Mouse (Mus musculus): Measurements from ENCODE around the gene Gm43064. TPM values are rescaled to one million over a fixed set of nuclear protein-coding genes. Genes with fewer than 3 reads are reported as not detected.
"Not testable (repeated sequence)": the region's sequence is repeated elsewhere in the genome, so short reads cannot be mapped to it uniquely, and the experiment has no call there.

The Gm43064 gene
- polyA plus RNA-seq, 1 experiment from 2014 or later, result 0.64 TPM

DNA sequence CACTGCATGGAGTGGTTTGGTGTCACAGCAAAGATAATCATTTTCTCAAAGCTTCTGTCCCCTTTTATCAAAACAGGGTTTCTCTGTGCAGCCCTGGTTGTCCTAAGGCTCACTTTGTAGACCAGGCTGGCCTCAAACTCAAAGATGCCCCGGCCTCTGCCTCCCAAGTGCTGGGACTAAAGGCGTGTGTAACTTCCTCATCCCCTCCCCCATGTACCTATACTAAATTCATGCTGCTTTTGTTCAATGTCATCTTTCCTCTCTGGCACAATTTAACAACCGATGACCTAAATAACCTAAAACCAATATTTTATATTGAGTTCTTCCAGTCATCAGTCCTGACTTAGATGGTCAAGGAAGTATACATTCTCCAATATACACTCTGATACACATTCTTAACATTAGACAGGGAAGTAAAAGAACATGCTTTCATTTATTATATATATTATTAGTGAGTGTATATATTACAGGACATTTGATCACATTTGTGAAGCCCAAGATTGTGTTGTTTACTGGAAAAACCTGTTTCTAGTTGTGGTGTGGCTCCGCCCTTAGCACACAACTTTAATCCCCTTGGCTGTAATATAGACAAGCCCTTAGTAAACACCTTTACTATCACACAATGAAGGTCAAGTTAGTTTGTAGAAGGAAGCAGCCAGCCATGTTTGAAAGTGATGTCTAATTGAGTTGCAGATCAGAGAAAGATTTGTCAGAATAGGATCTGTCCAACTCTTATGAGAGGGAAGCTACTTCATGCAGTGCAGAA lies 26.3 kb upstream of the Gm43064 start:
- Histone ChIP-seq H3K9ac (no peak overlapping the region), H3K4me1 (peaks cover 8% of the 10 kb centered on the region; the same call in 1 of the 2 replicates), H3K27me3 (no peaks in the 10 kb centered on the region), H3K9me3 (no peaks in the 10 kb centered on the region), H3K27ac (no peak overlapping the region), H3K36me3 (peaks cover 1% of the 10 kb centered on the region; the same call in 1 of the 2 replicates), H3K4me3 (no peak overlapping the region), H3K4me2 (no peak overlapping the region)
- WGBS, result 83% methylated on average over 4 of the region's 4 CpGs
- ATAC-seq (ENCODE audit: insufficient number of reproducible peaks, low FRiP score, low TSS enrichment, low read depth), result no peak

DNA sequence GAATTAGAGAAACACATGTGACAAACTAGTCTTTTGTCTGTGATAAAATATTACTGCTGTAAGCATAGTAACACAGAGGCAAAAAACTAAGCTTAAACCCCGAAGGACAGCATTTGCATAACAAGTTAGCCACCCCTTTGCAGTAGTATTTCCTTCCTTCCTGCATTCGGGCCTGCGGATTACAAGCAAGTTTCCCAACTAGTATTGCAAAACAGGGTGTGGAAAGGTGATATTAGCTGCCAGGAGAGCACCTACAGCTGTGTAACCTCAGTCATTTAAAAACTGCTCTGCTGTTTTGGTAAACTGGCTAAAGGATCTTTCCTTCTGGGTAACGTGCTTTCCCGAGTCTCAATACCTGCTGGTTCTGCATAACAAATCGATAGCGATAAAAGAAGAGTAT lies 22.1 kb upstream of the Gm43064 start:
- Histone ChIP-seq H3K4me2 (no peak overlapping the region), H3K27me3 (no peaks in the 10 kb centered on the region), H3K4me3 (no peak overlapping the region), H3K27ac (0 out of 2 replicates have a peak overlapping the region, but pooled peaks have one; percentile 1), H3K9me3 (no peaks in the 10 kb centered on the region), H3K9ac (no peak overlapping the region), H3K4me1 (peaks cover 20% of the 10 kb centered on the region; the same call in 1 of the 2 replicates), H3K36me3 (no peaks in the 10 kb centered on the region)
- no peak for ATAC-seq (ENCODE audit: insufficient number of reproducible peaks, low FRiP score, low TSS enrichment, low read depth)
- 63% methylated on average over 7 of the region's 7 CpGs for WGBS

DNA sequence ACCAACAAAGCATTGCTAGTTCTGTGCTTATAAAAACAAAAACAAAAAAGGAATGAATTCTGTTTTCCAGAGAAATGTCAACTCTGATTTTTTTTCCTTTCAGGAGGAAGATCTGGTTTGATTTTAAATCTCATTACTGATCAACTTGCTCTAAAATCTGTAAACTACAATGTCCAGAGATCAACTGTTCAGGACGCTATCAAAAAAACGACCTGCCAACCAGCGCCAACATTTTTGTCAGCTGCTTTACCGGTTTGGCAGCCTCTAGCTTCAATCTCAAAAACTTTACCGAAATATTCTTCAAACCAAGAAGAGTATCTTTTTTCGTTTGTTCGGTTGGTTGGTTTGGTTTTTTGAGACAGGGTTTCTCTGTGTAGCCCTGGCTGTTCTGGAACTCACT lies 20.3 kb upstream of the Gm43064 start:
- Histone ChIP-seq H3K4me1 (peaks cover 19% of the 10 kb centered on the region; the same call in 1 of the 2 replicates), H3K27ac (no peak overlapping the region), H3K4me3 (no peak overlapping the region), H3K9ac (no peak overlapping the region), H3K4me2 (peak overlapping the region; percentile 65; the same call in 1 of the 2 replicates), H3K9me3 (no peaks in the 10 kb centered on the region), H3K27me3 (no peaks in the 10 kb centered on the region), H3K36me3 (no peaks in the 10 kb centered on the region)
- ATAC-seq (ENCODE audit: insufficient number of reproducible peaks, low FRiP score, low TSS enrichment, low read depth), result no peak
- WGBS, result 63% methylated on average over 7 of the region's 7 CpGs

DNA sequence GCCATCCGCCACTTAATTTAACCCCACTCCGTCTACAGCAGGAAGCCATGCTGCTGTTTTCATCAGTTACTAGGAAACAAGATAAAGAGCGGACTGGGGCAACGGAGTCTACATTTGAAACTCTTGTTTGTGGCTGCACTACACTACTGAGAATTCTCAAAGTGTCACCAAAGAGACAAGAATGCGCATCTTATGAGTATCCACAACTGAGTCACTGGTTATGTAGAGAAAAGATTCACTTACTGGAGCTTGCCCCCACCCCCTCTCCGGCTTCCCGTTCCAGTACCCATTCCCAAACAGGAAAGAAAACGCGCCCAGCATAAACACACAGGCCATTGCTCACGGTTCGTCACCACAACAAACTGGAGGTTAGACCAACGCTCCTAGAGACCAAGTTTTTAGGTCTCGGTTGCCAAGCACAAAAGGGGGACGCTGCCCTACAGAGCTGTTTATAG lies 19.5 kb upstream of the Gm43064 start:
- Histone ChIP-seq H3K36me3 (no peaks in the 10 kb centered on the region), H3K27me3 (no peaks in the 10 kb centered on the region), H3K4me3 (peak overlapping the region; percentile 98), H3K9me3 (no peaks in the 10 kb centered on the region), H3K4me1 (peaks cover 18% of the 10 kb centered on the region; the same call in 1 of the 2 replicates), H3K9ac (peak overlapping the region; percentile 91), H3K4me2 (peak overlapping the region; percentile 65), H3K27ac (peak overlapping the region; percentile 92)
- ATAC-seq (ENCODE audit: insufficient number of reproducible peaks, low FRiP score, low TSS enrichment, low read depth), result no peak
- 2% methylated on average over 14 of the region's 14 CpGs for WGBS

DNA sequence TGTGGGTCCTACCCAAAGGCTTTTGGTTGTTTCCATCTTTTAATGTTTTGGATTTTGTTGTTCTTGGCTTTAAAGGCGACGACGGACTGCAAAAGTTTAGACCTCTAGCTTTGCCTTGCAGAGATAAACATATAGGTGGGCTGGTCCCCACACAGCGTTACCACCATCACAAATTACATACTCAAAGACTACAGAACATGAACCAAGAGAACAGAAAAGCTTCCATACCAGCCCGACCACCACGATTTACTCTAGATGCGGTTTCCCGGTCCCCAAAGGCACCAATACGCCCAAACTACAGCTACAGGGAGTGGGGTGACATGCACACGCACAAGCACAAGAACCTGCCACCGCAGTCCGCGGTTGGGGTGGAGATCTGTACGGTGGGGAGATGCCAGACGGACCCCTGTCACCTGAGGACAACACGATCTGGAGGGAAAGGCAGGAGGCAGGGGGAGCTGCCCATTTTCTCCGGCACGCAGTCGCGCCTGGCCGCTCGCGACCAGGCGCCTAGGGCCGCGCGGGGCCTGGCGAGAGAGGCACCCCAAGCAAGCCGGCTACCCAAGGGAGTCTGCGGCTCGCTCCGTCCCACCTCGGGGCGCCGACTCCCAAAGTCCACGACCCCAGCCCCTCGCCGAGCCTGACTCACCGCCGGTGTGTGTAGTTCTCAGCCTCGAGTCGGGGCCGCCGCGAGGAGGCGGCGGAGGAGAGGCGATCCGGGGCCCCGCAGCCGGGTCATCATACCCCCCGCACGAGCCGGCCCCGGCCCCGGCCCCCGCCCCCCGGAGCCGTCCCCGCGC lies 18.8 kb upstream of the Gm43064 start:
- H3K9ac ChIP-seq, result peak overlapping the region; percentile 91
- peak overlapping the region; percentile 98 for H3K4me3 ChIP-seq
- H3K4me1 ChIP-seq, result peaks cover 18% of the 10 kb centered on the region; the same call in 1 of the 2 replicates
- H3K4me2 ChIP-seq, result peak overlapping the region; percentile 65
- peak overlapping the region; percentile 92 for H3K27ac ChIP-seq
- no peaks in the 10 kb centered on the region for H3K9me3 ChIP-seq
- ATAC-seq (ENCODE audit: insufficient number of reproducible peaks, low FRiP score, low TSS enrichment, low read depth), result peak; percentile 61
- under 1% methylated on average over 59 of the region's 61 CpGs for WGBS
- no peaks in the 10 kb centered on the region for H3K27me3 ChIP-seq
- H3K36me3 ChIP-seq, result no peaks in the 10 kb centered on the region

DNA sequence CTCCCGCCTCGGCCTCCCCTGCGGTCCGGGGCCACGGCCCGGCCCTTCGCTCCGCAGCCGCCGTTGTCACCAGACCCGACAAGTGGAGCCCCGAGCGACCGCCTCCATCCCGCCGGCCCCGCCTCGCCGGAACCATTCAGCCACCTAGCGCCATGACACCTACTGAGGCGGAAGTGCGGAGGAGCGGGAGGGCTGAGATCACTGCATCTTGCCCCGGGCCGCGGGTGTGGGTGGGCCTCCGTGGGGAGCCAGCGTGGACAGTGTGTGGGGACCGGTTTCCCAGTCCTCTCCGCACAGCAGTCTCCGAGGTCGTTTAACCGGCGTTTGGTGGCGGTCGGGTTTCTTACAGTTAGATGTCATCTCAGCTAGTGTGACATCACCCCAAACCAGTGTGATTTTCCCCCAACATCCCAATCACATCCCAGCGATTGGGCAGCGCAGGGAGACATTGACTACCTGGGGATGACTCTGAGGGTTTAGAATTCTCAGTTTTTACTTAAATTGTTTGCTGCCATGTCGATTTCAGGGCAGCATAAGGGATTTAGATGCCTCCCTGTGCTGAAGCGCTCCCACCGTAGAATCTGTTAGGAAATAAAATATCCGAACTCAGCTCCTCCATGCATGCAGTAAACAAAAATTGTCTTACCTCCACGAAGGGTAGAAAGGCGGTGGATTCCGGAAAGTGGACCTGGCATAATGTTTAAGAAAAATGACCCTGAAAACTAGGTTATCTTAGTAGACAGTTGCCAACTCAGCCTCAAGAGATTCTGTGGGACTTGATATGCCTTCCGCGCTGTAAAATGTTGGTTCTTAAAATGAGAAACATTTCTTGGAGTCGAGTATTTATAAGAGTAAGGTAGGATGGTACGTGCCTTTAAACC lies 17.9 kb upstream of the Gm43064 start, which contains the start of gene Hipk1:
Gene Hipk1 (minus strand): TSS at position 334 of the 881 bp plus-strand sequence.
- no peaks in the 10 kb centered on the region for H3K36me3 ChIP-seq
- WGBS, result 11% methylated on average over 38 of the region's 49 CpGs
- peak within 1 kb of the TSS; percentile 92 for H3K27ac ChIP-seq
- peak; percentile 96 for ATAC-seq (ENCODE audit: insufficient number of reproducible peaks, low FRiP score, low TSS enrichment, low read depth)
- H3K4me3 ChIP-seq, result peak within 1 kb of the TSS; percentile 98
- H3K4me2 ChIP-seq, result peak within 1 kb of the TSS; percentile 65
- H3K9ac ChIP-seq, result peak within 1 kb of the TSS; percentile 91
- no peaks in the 10 kb centered on the region for H3K27me3 ChIP-seq
- H3K4me1 ChIP-seq, result peaks cover 15% of the 10 kb centered on the region; the same call in 1 of the 2 replicates
- H3K9me3 ChIP-seq, result no peaks in the 10 kb centered on the region

DNA sequence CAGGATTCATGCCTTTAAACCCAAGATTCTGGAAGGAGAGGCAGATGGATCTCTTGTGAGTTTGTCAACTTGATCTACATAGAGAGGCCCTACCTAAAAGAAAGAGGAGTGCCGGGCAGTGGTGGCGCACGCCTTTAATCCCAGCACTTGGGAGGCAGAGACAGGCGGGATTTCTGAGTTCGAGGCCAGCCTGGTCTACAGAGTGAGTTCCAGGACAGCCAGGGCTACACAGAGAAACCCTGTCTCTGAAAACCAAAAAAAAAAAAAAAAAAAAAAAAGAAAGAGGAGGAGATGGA lies 17.3 kb upstream of the Gm43064 start:
- not testable (repeated sequence) for H3K36me3 ChIP-seq; H3K9me3 ChIP-seq; H3K27ac ChIP-seq; H3K27me3 ChIP-seq; H3K9ac ChIP-seq; ATAC-seq (ENCODE audit: insufficient number of reproducible peaks, low FRiP score, low TSS enrichment, low read depth)
- Histone ChIP-seq H3K4me1 (peaks cover 14% of the 10 kb centered on the region; the same call in 1 of the 2 replicates), H3K4me3 (0 out of 2 replicates have a peak overlapping the region, but pooled peaks have one; percentile 98), H3K4me2 (peak overlapping the region; percentile 65; the same call in 1 of the 2 replicates)
- WGBS, result 82% methylated on average over 5 of the region's 5 CpGs

DNA sequence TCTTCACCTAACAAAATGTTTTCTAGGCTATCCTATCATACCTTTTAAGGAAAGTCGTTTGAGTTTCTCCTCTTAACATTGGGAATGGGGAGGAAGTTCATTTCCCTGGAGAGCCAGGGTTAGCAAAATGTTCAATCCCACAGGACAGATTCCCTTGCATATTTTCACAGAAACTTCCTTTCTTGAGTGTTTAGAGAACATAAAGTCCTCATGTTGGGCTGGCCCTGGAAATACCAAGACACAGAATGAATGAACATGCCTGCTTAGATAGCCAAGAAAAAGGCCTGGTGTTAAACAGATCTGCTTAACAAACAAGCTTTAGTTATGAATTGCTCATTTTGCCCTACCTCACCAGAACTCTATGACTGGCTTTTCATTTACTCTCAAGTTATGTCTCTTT lies 16.8 kb upstream of the Gm43064 start:
- H3K27ac ChIP-seq, result no peak overlapping the region
- no peak overlapping the region for H3K9ac ChIP-seq
- H3K27me3 ChIP-seq, result no peaks in the 10 kb centered on the region
- peaks cover 12% of the 10 kb centered on the region; the same call in 1 of the 2 replicates for H3K4me1 ChIP-seq
- ATAC-seq (ENCODE audit: insufficient number of reproducible peaks, low FRiP score, low TSS enrichment, low read depth), result no peak
- H3K36me3 ChIP-seq, result no peaks in the 10 kb centered on the region
- H3K4me3 ChIP-seq, result no peak overlapping the region
- WGBS, result 69% methylated on average over 1 of the region's 1 CpGs
- no peaks in the 10 kb centered on the region for H3K9me3 ChIP-seq
- H3K4me2 ChIP-seq, result no peak overlapping the region

DNA sequence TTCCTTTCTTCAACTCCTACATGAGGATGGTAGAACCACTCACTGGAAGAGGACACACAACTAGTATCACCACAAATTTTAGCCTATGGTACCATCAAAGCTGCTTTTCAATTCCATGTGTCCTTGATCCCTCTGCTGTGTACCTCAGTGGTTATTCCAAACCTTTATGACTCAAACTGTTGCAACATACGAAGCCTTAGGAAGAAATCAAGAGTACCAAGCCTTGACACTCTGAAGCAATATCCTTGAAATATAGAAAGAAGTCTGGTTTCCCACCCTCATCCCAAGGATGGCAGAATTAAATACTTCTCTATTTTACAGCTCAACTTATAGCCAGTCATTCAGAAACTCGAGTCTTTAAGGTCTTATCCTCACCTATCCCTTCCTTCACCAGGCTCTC lies 13.0 kb upstream of the Gm43064 start:
- H3K4me1 ChIP-seq, result no peaks in the 10 kb centered on the region

DNA sequence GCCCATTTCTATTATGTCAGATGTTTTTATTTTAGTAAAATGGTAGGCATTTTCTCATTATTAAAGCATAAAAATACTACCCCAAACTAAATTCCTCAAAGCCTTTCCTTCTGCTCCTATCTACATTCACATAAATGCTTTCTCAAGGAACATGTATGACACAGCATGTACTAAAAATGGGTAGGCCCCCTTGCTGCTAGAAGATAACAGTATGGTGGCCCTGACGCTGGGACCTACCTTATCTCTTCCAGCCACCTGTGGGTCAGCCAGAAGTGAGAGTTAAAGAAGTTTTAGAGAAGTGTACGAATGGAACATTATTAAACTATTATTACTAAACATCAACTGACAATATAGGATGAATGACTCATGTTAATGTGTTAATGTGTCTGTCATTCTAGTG lies 9.9 kb upstream of the Gm43064 start:
- ATAC-seq (ENCODE audit: insufficient number of reproducible peaks, low FRiP score, low TSS enrichment, low read depth), result no peak
- no peak overlapping the region for H3K27ac ChIP-seq
- H3K36me3 ChIP-seq, result peaks cover 18% of the 10 kb centered on the region
- H3K9me3 ChIP-seq, result no peaks in the 10 kb centered on the region
- no peak overlapping the region for H3K4me2 ChIP-seq
- no peaks in the 10 kb centered on the region for H3K27me3 ChIP-seq
- no peak overlapping the region for H3K4me3 ChIP-seq
- no peak overlapping the region for H3K9ac ChIP-seq
- WGBS, result 73% methylated on average over 2 of the region's 2 CpGs
- H3K4me1 ChIP-seq, result no peaks in the 10 kb centered on the region

More for the DNA sequence above, 13.0 kb upstream of the Gm43064 start:
- H3K9ac ChIP-seq, result no peak overlapping the region
- no peak for ATAC-seq (ENCODE audit: insufficient number of reproducible peaks, low FRiP score, low TSS enrichment, low read depth)
- H3K36me3 ChIP-seq, result no peaks in the 10 kb centered on the region
- H3K4me3 ChIP-seq, result no peak overlapping the region
- H3K9me3 ChIP-seq, result no peaks in the 10 kb centered on the region
- no peak overlapping the region for H3K27ac ChIP-seq
- 58% methylated on average over 2 of the region's 2 CpGs for WGBS
- no peaks in the 10 kb centered on the region for H3K27me3 ChIP-seq
- H3K4me2 ChIP-seq, result no peak overlapping the region
